Mouse (Mus musculus) cerebellum, postnatal 4 days (tissue): ENCODE results near the gene Msantd4.
"Not testable (repeated sequence)": the region's sequence is repeated elsewhere in the genome, so short reads cannot be mapped to it uniquely, and the experiment has no call there.

Source experiments
- DNase-seq, 2 experiments: peaks; one replicate each; pipeline ENCODE4 v3.0.0; 2022; ENCODE audit warnings: low spot score in 2 of 2, mixed read lengths in 1 of 2

The Msantd4 gene

GRCm38 (mm10) chr9:4375828-4376639 lies at the start of gene Msantd4:
TSS of gene Msantd4 (plus strand) at chr9:4376562.
- peak; percentile 87 to 93 for DNase-seq

GRCm38 (mm10) chr9:4353163-4353562 lies 23.2 kb upstream of the Msantd4 start:
- no peak for DNase-seq

DNA sequence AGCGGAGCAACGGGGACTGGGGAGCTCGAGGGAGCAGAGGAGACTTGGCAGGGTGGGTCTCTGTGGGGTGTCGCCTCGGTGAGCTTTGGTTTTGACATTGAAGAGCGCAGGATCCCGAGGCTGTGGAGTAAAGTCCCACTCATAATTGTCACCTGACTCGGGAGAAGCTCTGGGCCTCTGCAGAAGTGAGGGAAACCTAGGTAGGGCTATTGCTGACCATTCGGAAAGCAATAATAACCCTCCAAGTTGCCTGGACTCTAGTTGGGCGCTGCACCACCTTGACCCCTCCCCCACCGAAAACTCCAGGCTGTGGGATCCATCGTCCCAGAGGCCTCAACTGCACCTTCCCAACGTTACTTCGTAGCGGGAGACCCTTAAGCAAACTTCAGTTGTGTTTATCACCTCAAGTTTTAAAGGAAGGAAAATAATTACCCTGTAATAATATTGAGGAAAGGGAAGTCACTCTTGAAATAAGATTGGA lies 318 bp downstream of the Msantd4 start:
- no peak for DNase-seq

- not testable (repeated sequence) for DNase-seq
Measured at GRCm38 (mm10) chr9:4400801-4401200, 24.4 kb downstream of the Msantd4 start.
